Comparison of ENCODE assay signal across 16 mouse cellular contexts in the genomic region with DNA sequence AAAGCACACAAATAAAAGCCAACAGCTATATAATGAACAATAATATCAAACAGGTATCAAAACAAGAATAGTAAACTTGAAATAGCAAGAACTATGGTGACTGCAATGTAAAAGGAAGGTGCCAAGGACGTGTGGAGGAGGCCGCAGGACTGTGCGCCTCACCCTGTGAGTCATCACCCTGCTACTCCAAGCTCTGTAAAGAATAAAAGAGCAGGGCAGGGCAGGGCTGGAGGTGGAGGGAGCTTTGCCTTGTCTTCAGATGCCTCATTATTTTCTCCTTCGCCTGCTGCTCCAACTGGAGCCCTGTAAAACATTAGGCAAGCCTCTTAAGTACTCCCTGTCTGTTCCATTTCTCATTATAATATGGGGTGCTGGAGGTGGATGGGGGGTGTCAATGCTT.
A peak's percentile ranks its signal among the peaks of the same experiment; 100 is the strongest.
DNase-seq lines count a peak whose midpoint lies in the region; ATAC-seq and TF ChIP-seq lines count a peak whose summit lies in the region.
"Had no signal": no experiment of that assay in that cellular context is flagged by ENCODE, and none has a peak within 500 bp of the region (broad histone marks: within the 10 kb centered on the region; RNA-seq: fewer than 3 reads in every experiment).

No protein-coding gene starts in this region.

- H3K27me3 ChIP-seq in stomach, embryonic 14.5 days (ENCODE audit: control insufficient read depth, insufficient read depth, low read length), result no peaks in the 10 kb centered on the region
- H3K27me3 ChIP-seq in midbrain, postnatal 0 days (ENCODE audit: insufficient read depth, low read length), result no peaks in the 10 kb centered on the region
- H3K27me3 ChIP-seq: liver, embryonic 13.5 days had no signal

- no peaks in the 10 kb centered on the region for H3K36me3 ChIP-seq in stomach, embryonic 14.5 days (ENCODE audit: control insufficient read depth, insufficient read depth, low read length)
- H3K36me3 ChIP-seq in midbrain, postnatal 0 days (ENCODE audit: insufficient read depth, low read length), result no peaks in the 10 kb centered on the region
- H3K36me3 ChIP-seq: liver, embryonic 13.5 days had no signal

- WGBS in lung, adult 2 months, result 57% methylated on average over 4 of the region's 4 CpGs
- 71% methylated on average over 4 of the region's 4 CpGs for WGBS in stomach, embryonic 14.5 days
- WGBS in midbrain, postnatal 0 days, result 91% methylated on average over 4 of the region's 4 CpGs

- H3K9ac ChIP-seq in stomach, embryonic 14.5 days (replicated peaks; ENCODE audit: low read depth, low read length), result no peak overlapping the region
- H3K9ac ChIP-seq in midbrain, postnatal 0 days (replicated peaks; ENCODE audit: low read length, poor library complexity, severe bottlenecking), result no peak overlapping the region
- H3K9ac ChIP-seq: liver, embryonic 13.5 days had no signal

- H3K4me1 ChIP-seq in lung, adult 2 months (ENCODE audit: control insufficient read depth, insufficient read depth, low read length), result peaks cover 3% of the 10 kb centered on the region; the same call in 1 of the 2 replicates
- H3K4me1 ChIP-seq in stomach, embryonic 14.5 days (ENCODE audit: control insufficient read depth, insufficient read depth, low read length), result no peaks in the 10 kb centered on the region
- no peaks in the 10 kb centered on the region for H3K4me1 ChIP-seq in midbrain, postnatal 0 days (ENCODE audit: insufficient read depth, low read length)
- H3K4me1 ChIP-seq: liver, embryonic 13.5 days had no signal

- H3K27ac ChIP-seq in stomach, embryonic 14.5 days (ENCODE audit: low read length), result no peak overlapping the region
- no peak overlapping the region for H3K27ac ChIP-seq in midbrain, postnatal 0 days (ENCODE audit: low read depth, low read length)
- H3K27ac ChIP-seq: liver, embryonic 13.5 days; macrophage had no signal

- H3K4me2 ChIP-seq in stomach, embryonic 14.5 days (replicated peaks; ENCODE audit: low read depth, low read length), result no peak overlapping the region
- no peak overlapping the region for H3K4me2 ChIP-seq in midbrain, postnatal 0 days (ENCODE audit: low read depth, low read length, poor library complexity, severe bottlenecking)
- H3K4me2 ChIP-seq: liver, embryonic 13.5 days had no signal

- peak; percentile 7 for DNase-seq in lung, postnatal 36 days
- DNase-seq in lung, adult 2 months, result no peak
- DNase-seq in Muller cell, postnatal 12 days (ENCODE audit: inconsistent ontology term), result peak; percentile 35
- peak; percentile 41 for DNase-seq in adrenal gland, postnatal 14 days
- no peak for DNase-seq in liver
- no peak for DNase-seq in thymus, postnatal 4 days
- no peak for DNase-seq in midbrain, postnatal 0 days (ENCODE audit: low spot score)
- DNase-seq: kidney, adult 11 months; kidney, postnatal 4 days; liver, embryonic 13.5 days; thymus, postnatal 36 days had no signal

- no peak for TF ChIP-seq CTCF in lung, adult 2 months (IDR thresholded peaks at IDR 0.05; ENCODE audit: insufficient read depth, low read length)
- TF ChIP-seq CTCF in midbrain, postnatal 0 days (IDR thresholded peaks at IDR 0.05), result no peak

- no peak for TF ChIP-seq POLR2A in lung, adult 2 months (IDR thresholded peaks at IDR 0.05; ENCODE audit: borderline replicate concordance, extremely low read depth, low read depth, low read length)

- peak; percentile 82 for ATAC-seq in stomach, embryonic 14.5 days (ENCODE audit: insufficient number of reproducible peaks, insufficient read depth, low FRiP score, low read depth)
- no peak for ATAC-seq in midbrain, postnatal 0 days (ENCODE audit: low FRiP score)
- ATAC-seq: activated CD4-positive, CD25-positive, alpha-beta regulatory T cell, adult 4 months; midbrain, embryonic 16.5 days had no signal

- no peak overlapping the region for H3K4me3 ChIP-seq in lung, adult 2 months (replicated peaks; ENCODE audit: extremely low read depth, low read depth, low read length)
- no peak overlapping the region for H3K4me3 ChIP-seq in stomach, embryonic 14.5 days (ENCODE audit: low read depth, low read length)
- H3K4me3 ChIP-seq in midbrain, postnatal 0 days (ENCODE audit: low read depth, low read length), result no peak overlapping the region
- H3K4me3 ChIP-seq: erythroblast, embryonic 14.5 days; liver, embryonic 13.5 days had no signal

- no peaks in the 10 kb centered on the region for H3K9me3 ChIP-seq in stomach, embryonic 14.5 days (ENCODE audit: control insufficient read depth, low read depth, low read length)
- no peaks in the 10 kb centered on the region for H3K9me3 ChIP-seq in midbrain, postnatal 0 days (ENCODE audit: low read length)
- H3K9me3 ChIP-seq: liver, embryonic 13.5 days had no signal

Comparison
In these comparisons a context has a peak if more than half of its experiments do, and no peak if none do; other contexts are left out.
1. DNase-seq: peak in lung, postnatal 36 days (single experiment), Muller cell, postnatal 12 days (single experiment) and adrenal gland, postnatal 14 days (single experiment); none in lung, adult 2 months (single experiment), liver (single experiment), thymus, postnatal 4 days (single experiment) and midbrain, postnatal 0 days (single experiment).